Mouse (Mus musculus) CH12.LX (cell line): ENCODE measurements around the gene Fbxo36. TPM values are rescaled to one million over a fixed set of nuclear protein-coding genes. Genes with fewer than 3 reads are reported as not detected.

Experiments
- DNase-seq: peaks from one replicate; pipeline ENCODE4 v3.0.0-alpha.2; 2013; ENCODE audit errors: extremely low read depth
- H3K27ac ChIP-seq: 2 replicates; pipeline ENCODE4 v1.5.1; 2012; ENCODE audit warnings: low read depth, mild to moderate bottlenecking, control low read depth, moderate library complexity; ENCODE audit not compliant: insufficient read depth
- H3K27me3 ChIP-seq: replicated peaks from 2 replicates; pipeline ENCODE3; 2012; ENCODE audit warnings: inconsistent platforms
- H3K36me3 ChIP-seq, 2 experiments: replicated peaks in 1 of 2; 2 replicates each; pipeline versions ENCODE3 to v1.6.1; 2012; ENCODE audit warnings: inconsistent platforms in 1 of 2, low read length in 1 of 2, mild to moderate bottlenecking in 1 of 2, mixed read lengths in 1 of 2, moderate library complexity in 1 of 2; ENCODE audit not compliant: control insufficient read depth in 1 of 2, insufficient read depth in 1 of 2
- H3K4me1 ChIP-seq, 2 experiments: 2 replicates each; pipeline ENCODE4 v1.6.1; 2012; ENCODE audit warnings: inconsistent platforms in 1 of 2, moderate library complexity in 1 of 2; ENCODE audit not compliant: insufficient read depth in 2 of 2, control insufficient read depth in 1 of 2
- H3K4me2 ChIP-seq: 2 replicates; pipeline ENCODE4 v1.6.1; 2012; ENCODE audit warnings: low read depth, mild to moderate bottlenecking, control low read depth; ENCODE audit not compliant: poor library complexity, insufficient read depth, severe bottlenecking
- H3K4me3 ChIP-seq, 3 experiments: fragments of 150-350 bp in 1 of 3; sonication (generic) in 1 of 3; replicated peaks in 1 of 3; 2 replicates each; pipeline versions ENCODE3 to v1.5.1; 2011 to 2012; ENCODE audit warnings: low read depth in 2 of 3, low read length in 2 of 3, mild to moderate bottlenecking in 2 of 3, moderate library complexity in 2 of 3, control low read depth in 1 of 3, improper control_type of control experiment in 1 of 3, inconsistent platforms in 1 of 3, mixed read lengths in 1 of 3; ENCODE audit not compliant: poor library complexity in 1 of 3
- H3K79me2 ChIP-seq: replicated peaks from 2 replicates; pipeline ENCODE4 v1.6.1; 2012; ENCODE audit warnings: mild to moderate bottlenecking, moderate library complexity; ENCODE audit not compliant: control insufficient read depth, poor library complexity, insufficient read depth, severe bottlenecking; ENCODE audit errors: extremely low read depth
- H3K9ac ChIP-seq: 2 replicates; pipeline ENCODE4 v1.6.1; 2012; ENCODE audit warnings: low read depth, mild to moderate bottlenecking, control low read depth, moderate library complexity; ENCODE audit not compliant: insufficient read depth
- H3K9me3 ChIP-seq: replicated peaks from 2 replicates; pipeline ENCODE3; 2012; ENCODE audit warnings: low read length, inconsistent platforms, mixed read lengths
- CHD2 ChIP-seq: IDR thresholded peaks from 2 replicates; pipeline ENCODE4 v1.6.1; 2011; ENCODE audit warnings: low read length, improper control_type of control experiment
- CTCF ChIP-seq, 2 experiments: IDR thresholded peaks in 1 of 2; conservative IDR thresholded peaks in 1 of 2; 2 replicates each; pipeline ENCODE4 v1.5.1; 2011 to 2012; ENCODE audit warnings: low read depth in 2 of 2, low read length in 2 of 2, improper control_type of control experiment in 1 of 2, inconsistent platforms in 1 of 2, mild to moderate bottlenecking in 1 of 2, moderate library complexity in 1 of 2
- E2F4 ChIP-seq: IDR thresholded peaks from 2 replicates; pipeline ENCODE4 v1.6.1; 2011; ENCODE audit warnings: low read depth, low read length, improper control_type of control experiment; ENCODE audit not compliant: insufficient replicate concordance
- ELF1 ChIP-seq: IDR thresholded peaks from 2 replicates; pipeline ENCODE4 v1.6.1; 2014; ENCODE audit warnings: low read depth, mild to moderate bottlenecking, inconsistent platforms, low read length, improper control_type of control experiment
- EP300 ChIP-seq: IDR thresholded peaks from 2 replicates; pipeline ENCODE4 v1.6.1; 2011; ENCODE audit warnings: low read length, improper control_type of control experiment
- ETS1 ChIP-seq: conservative IDR thresholded peaks from 2 replicates; pipeline ENCODE4 v1.6.1; 2012; ENCODE audit warnings: low read depth, mild to moderate bottlenecking, inconsistent platforms, low read length, improper control_type of control experiment, moderate library complexity
- IRF4 ChIP-seq: IDR thresholded peaks from 2 replicates; pipeline ENCODE4 v1.6.1; 2014; ENCODE audit warnings: low read depth, mild to moderate bottlenecking, inconsistent platforms, low read length, improper control_type of control experiment
- JUN ChIP-seq: IDR thresholded peaks from 2 replicates; pipeline ENCODE4 v1.6.1; 2011; ENCODE audit warnings: low read depth, mild to moderate bottlenecking, low read length, improper control_type of control experiment, moderate library complexity; ENCODE audit not compliant: insufficient read depth
- MAZ ChIP-seq: IDR thresholded peaks from 2 replicates; pipeline ENCODE4 v1.6.1; 2012; ENCODE audit warnings: low read depth, mild to moderate bottlenecking, inconsistent platforms, low read length, improper control_type of control experiment, moderate library complexity
- MXI1 ChIP-seq: IDR thresholded peaks from 2 replicates; pipeline ENCODE4 v1.6.1; 2011; ENCODE audit warnings: mild to moderate bottlenecking, low read depth, low read length, improper control_type of control experiment
- MYC ChIP-seq: IDR thresholded peaks from 2 replicates; pipeline ENCODE4 v1.6.1; 2011; ENCODE audit warnings: low read depth, mild to moderate bottlenecking, improper control_type of control experiment, low read length
- NELFE ChIP-seq: IDR thresholded peaks from 2 replicates; pipeline ENCODE4 v1.6.1; 2011; ENCODE audit warnings: low read depth, low read length, improper control_type of control experiment
- PAX5 ChIP-seq: IDR thresholded peaks from 2 replicates; pipeline ENCODE4 v1.6.1; 2012; ENCODE audit warnings: low read length, inconsistent platforms, mixed read lengths
- POLR2A ChIP-seq: IDR thresholded peaks from 2 replicates; pipeline ENCODE4 v1.6.1; 2011; ENCODE audit warnings: low read depth, mild to moderate bottlenecking, improper control_type of control experiment, low read length
- POLR2AphosphoS2 ChIP-seq: IDR thresholded peaks from 2 replicates; pipeline ENCODE4 v1.6.1; 2011; ENCODE audit warnings: low read depth, low read length, improper control_type of control experiment
- RAD21 ChIP-seq: IDR thresholded peaks from 2 replicates; pipeline ENCODE4 v1.6.1; 2011; ENCODE audit warnings: low read depth, mild to moderate bottlenecking, low read length, improper control_type of control experiment, moderate library complexity
- SIN3A ChIP-seq: IDR thresholded peaks from 2 replicates; pipeline ENCODE4 v1.6.1; 2012; ENCODE audit warnings: low read length, improper control_type of control experiment, inconsistent platforms
- SMC3 ChIP-seq: IDR thresholded peaks from 2 replicates; pipeline ENCODE4 v1.6.1; 2011; ENCODE audit warnings: low read depth, low read length, improper control_type of control experiment
- TCF12 ChIP-seq: IDR thresholded peaks from 2 replicates; pipeline ENCODE4 v1.6.1; 2014; ENCODE audit warnings: low read depth, mild to moderate bottlenecking, inconsistent platforms, low read length, improper control_type of control experiment
- USF1 ChIP-seq: IDR thresholded peaks from 2 replicates; pipeline ENCODE4 v1.6.1; 2014; ENCODE audit warnings: low read depth, mild to moderate bottlenecking, inconsistent platforms, low read length, improper control_type of control experiment
- USF2 ChIP-seq: conservative IDR thresholded peaks from 2 replicates; pipeline ENCODE4 v1.6.1; 2011; ENCODE audit warnings: low read depth, low read length, improper control_type of control experiment
- dilution Hi-C: fragments of 300-500 bp; cut with MboI; formaldehyde crosslinking; loops from 2 replicates; pipeline ENCODE4 v1.14.3; 2020; ENCODE audit warnings: low sequenced_read_pairs; ENCODE audit not compliant: extremely low pct_unique_long_range_greater_than_20kb, extremely low pct_ligation_motif_present
- in situ Hi-C: fragments of 300-500 bp; cut with MboI; formaldehyde crosslinking; loops from 3 replicates; pipeline ENCODE4 v1.14.3; 2019; ENCODE audit warnings: low sequenced_read_pairs, low pct_ligation_motif_present, low pct_unique_long_range_greater_than_20kb, mixed read lengths
- polyA plus RNA-seq: library from polyadenylated mRNA; unstranded; fragments of >175 nt; gene quantifications from 2 replicates; pipeline ENCODE4 v1.2.1, GENCODE M21; 2012; ENCODE audit warnings: low read depth; ENCODE audit not compliant: insufficient read length
- total RNA-seq, 2 experiments: library from RNA; depleted of rRNA; stranded (reverse); fragments of 300-350 nt in 1 of 2; fragments of >200 nt in 1 of 2; gene quantifications; 2 replicates each; pipeline ENCODE4 v1.2.3; 2012 to 2014

Fbxo36 gene
- total and polyA plus RNA-seq, 3 experiments = 2.5 to 3.8 (median 3.0) TPM

DNA sequence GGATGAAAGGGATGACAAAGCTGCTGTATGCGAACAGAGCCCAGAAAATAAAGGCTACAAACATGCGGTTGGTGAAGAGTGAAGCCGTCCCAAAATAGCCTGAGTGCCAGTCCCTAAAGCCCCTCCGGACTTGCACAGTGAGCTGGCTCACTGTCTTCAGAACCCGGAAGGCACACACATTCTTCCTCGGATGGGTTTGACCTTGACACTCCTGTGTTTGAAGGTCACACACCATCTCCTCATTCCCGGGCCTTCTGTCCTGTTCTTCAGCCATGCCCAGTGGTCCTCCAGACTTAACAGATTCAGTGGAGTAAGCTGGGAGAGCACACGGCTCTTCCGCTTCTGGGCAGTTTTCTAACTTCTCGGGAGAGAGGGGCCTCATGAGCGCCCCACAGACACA lies 72.9 kb downstream of the Fbxo36 start:
- Histone ChIP-seq H3K79me2 (no peaks in the 10 kb centered on the region), H3K36me3 (no peaks in the 10 kb centered on the region), H3K4me2 (no peak overlapping the region), H3K9me3 (no peaks in the 10 kb centered on the region), H3K4me1 (peaks cover 2 to 20% of the 10 kb centered on the region in 2 experiments), H3K9ac (no peak overlapping the region), H3K27me3 (no peaks in the 10 kb centered on the region), H3K27ac (no peak overlapping the region), H3K4me3 (no peak overlapping the region)
- dilution Hi-C loops = no loop called here
- TF ChIP-seq USF1 (no peak), POLR2AphosphoS2 (no peak), MYC (no peak), EP300 (no peak), NELFE (no peak), E2F4 (no peak), CTCF (conservative IDR thresholded peaks at IDR 0.05 in 1 of 2, IDR thresholded peaks at IDR 0.05 in 1 of 2; ENCODE audit: low read depth in 2 of 2, low read length in 2 of 2) (no peak), MAZ (no peak), PAX5 (no peak), ELF1 (no peak), ETS1 (no peak), USF2 (no peak), MXI1 (no peak), SMC3 (no peak), JUN (no peak), POLR2A (no peak), CHD2 (no peak), TCF12 (no peak), SIN3A (no peak), IRF4 (no peak)
- in situ Hi-C loops = no loop called here
- DNase-seq = no peak

DNA sequence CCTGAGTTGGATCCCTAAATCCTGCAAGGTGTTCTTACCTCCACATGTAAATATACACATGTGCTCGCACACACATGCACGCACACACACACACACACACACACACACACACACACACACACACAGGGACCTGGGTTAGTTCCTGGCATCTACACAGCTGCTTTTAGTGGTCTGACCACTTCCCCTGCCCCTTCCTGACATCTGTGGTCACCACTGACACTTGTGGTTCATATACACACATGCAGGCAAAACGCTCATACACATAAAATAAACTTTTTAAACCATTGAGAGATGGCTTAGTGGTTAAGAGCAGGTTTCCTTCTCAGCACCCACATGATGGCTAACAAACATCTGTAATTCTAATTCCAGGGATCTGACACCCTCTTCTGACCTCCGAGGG lies 75.4 kb downstream of the Fbxo36 start:
- H3K4me3 ChIP-seq = no peak overlapping the region
- no peak overlapping the region for H3K27ac ChIP-seq
- no peak overlapping the region for H3K9ac ChIP-seq
- in situ Hi-C loops (no loop called here), dilution Hi-C loops (no loop called here)
- no peaks in the 10 kb centered on the region for H3K79me2 ChIP-seq
- H3K9me3 ChIP-seq = no peaks in the 10 kb centered on the region
- peaks cover 2 to 20% of the 10 kb centered on the region in 2 experiments for H3K4me1 ChIP-seq
- no peaks in the 10 kb centered on the region for H3K36me3 ChIP-seq
- no peak for DNase-seq
- TF ChIP-seq RAD21 = peak; percentile 4
- no peak for TF ChIP-seq MAZ
- no peak for TF ChIP-seq ETS1
- no peak for TF ChIP-seq TCF12
- TF ChIP-seq CTCF (conservative IDR thresholded peaks at IDR 0.05 in 1 of 2, IDR thresholded peaks at IDR 0.05 in 1 of 2; ENCODE audit: low read depth in 2 of 2, low read length in 2 of 2) = peak in 1 of 2 experiments; percentile 15; a peak in 2 of 4 replicates
- no peaks in the 10 kb centered on the region for H3K27me3 ChIP-seq
- no peak overlapping the region for H3K4me2 ChIP-seq
